Mouse (Mus musculus) cerebellum, postnatal 14 days (tissue): ENCODE measurements around the gene Ctdspl2.

Source experiments
- DNase-seq, 2 experiments: peaks; one replicate each; pipeline ENCODE4 v3.0.0; 2021; ENCODE audit warnings: mixed read lengths in 2 of 2

Gene Ctdspl2

GRCm38 (mm10) chr2:122059365-122060115 lies 103.7 kb downstream of the Ctdspl2 start:
- peak; percentile 75 to 81 for DNase-seq
